Mouse (Mus musculus) CD8-positive naive resting alpha-beta T cell, adult 2 months (primary cell): Measurements from ENCODE around the gene Ccdc93.

ENCODE experiments used
- DNase-seq, 2 experiments: peaks; one replicate each; pipeline ENCODE4 v3.0.0; 2022; ENCODE audit warnings: low read depth in 2 of 2, low spot score in 2 of 2

Ccdc93 gene

GRCm38 (mm10) chr1:121444147-121444546 lies 13.3 kb downstream of the Ccdc93 start:
- no peak for DNase-seq

- DNase-seq: no peak
Measured at GRCm38 (mm10) chr1:121447216-121447615, 16.4 kb downstream of the Ccdc93 start.

- DNase-seq: no peak
Measured at GRCm38 (mm10) chr1:121448166-121448565, 17.3 kb downstream of the Ccdc93 start.

- no peak for DNase-seq
Measured at GRCm38 (mm10) chr1:121451009-121451408, 20.2 kb downstream of the Ccdc93 start.

- DNase-seq: no peak
Measured at GRCm38 (mm10) chr1:121452498-121452897, 21.6 kb downstream of the Ccdc93 start.

GRCm38 (mm10) chr1:121453053-121453452 lies 22.2 kb downstream of the Ccdc93 start:
- DNase-seq: no peak

- no peak for DNase-seq
Measured at GRCm38 (mm10) chr1:121454951-121455350, 24.1 kb downstream of the Ccdc93 start.

- no peak for DNase-seq
Measured at GRCm38 (mm10) chr1:121460077-121460476, 29.2 kb downstream of the Ccdc93 start.

- no peak for DNase-seq
Measured at GRCm38 (mm10) chr1:121461895-121462294, 31.0 kb downstream of the Ccdc93 start.

- DNase-seq: no peak
Measured at GRCm38 (mm10) chr1:121462643-121463042, 31.8 kb downstream of the Ccdc93 start.

- no peak for DNase-seq
Measured at GRCm38 (mm10) chr1:121463806-121464205, 33.0 kb downstream of the Ccdc93 start.

GRCm38 (mm10) chr1:121466276-121466675 lies 35.4 kb downstream of the Ccdc93 start:
- DNase-seq: no peak

GRCm38 (mm10) chr1:121468271-121468670 lies 37.4 kb downstream of the Ccdc93 start:
- no peak for DNase-seq

- no peak for DNase-seq
Measured at GRCm38 (mm10) chr1:121471503-121471902, 40.7 kb downstream of the Ccdc93 start.

- no peak for DNase-seq
Measured at GRCm38 (mm10) chr1:121477716-121478115, 46.9 kb downstream of the Ccdc93 start.

GRCm38 (mm10) chr1:121478284-121478980 lies 47.6 kb downstream of the Ccdc93 start:
- no peak for DNase-seq

- no peak for DNase-seq
Measured at GRCm38 (mm10) chr1:121479403-121479802, 48.6 kb downstream of the Ccdc93 start.

- DNase-seq: no peak
Measured at GRCm38 (mm10) chr1:121483091-121483490, 52.2 kb downstream of the Ccdc93 start.

- DNase-seq: no peak
Measured at GRCm38 (mm10) chr1:121486803-121487202, 56.0 kb downstream of the Ccdc93 start.

- no peak for DNase-seq
Measured at GRCm38 (mm10) chr1:121490241-121490640, 59.4 kb downstream of the Ccdc93 start.

- DNase-seq: no peak
Measured at GRCm38 (mm10) chr1:121497093-121497492, 66.2 kb downstream of the Ccdc93 start.

GRCm38 (mm10) chr1:121508729-121509128 lies 77.9 kb downstream of the Ccdc93 start:
- DNase-seq: no peak

GRCm38 (mm10) chr1:121510420-121511140 lies 79.7 kb downstream of the Ccdc93 start:
- no peak for DNase-seq
